Mouse (Mus musculus) MEL (cell line): ENCODE results near the gene Tubb2b. TPM values are rescaled to one million over a fixed set of nuclear protein-coding genes. Genes with fewer than 3 reads are reported as not detected.

Experiments used
- DNase-seq: peaks from one replicate; pipeline ENCODE4 v3.0.0; 2011; ENCODE audit warnings: low read depth, low spot score
- H3K27ac ChIP-seq: 2 replicates; pipeline ENCODE4 v1.5.1; 2012; ENCODE audit warnings: low read depth, mild to moderate bottlenecking, control low read depth, low read length, moderate library complexity; ENCODE audit not compliant: control insufficient read depth
- H3K27me3 ChIP-seq, 2 experiments: fragments of 150-350 bp in 1 of 2; sonication (generic) in 1 of 2; 2 replicates each; pipeline ENCODE4 v1.6.1; 2012; ENCODE audit warnings: low read length in 2 of 2, mild to moderate bottlenecking in 2 of 2, improper control_type of control experiment in 1 of 2, moderate library complexity in 1 of 2; ENCODE audit not compliant: insufficient read depth in 2 of 2, control insufficient read depth in 1 of 2
- H3K36me3 ChIP-seq, 2 experiments: 2 replicates each; pipeline ENCODE4 v1.6.1; 2012 to 2014; ENCODE audit warnings: low read length in 2 of 2, improper control_type of control experiment in 1 of 2, inconsistent platforms in 1 of 2, mild to moderate bottlenecking in 1 of 2; ENCODE audit not compliant: insufficient read depth in 2 of 2, control insufficient read depth in 1 of 2
- H3K4me1 ChIP-seq, 2 experiments: fragments of 150-350 bp in 1 of 2; sonication (generic) in 1 of 2; 2 replicates each; pipeline ENCODE4 v1.6.1; 2012; ENCODE audit warnings: low read length in 2 of 2, improper control_type of control experiment in 1 of 2, mild to moderate bottlenecking in 1 of 2; ENCODE audit not compliant: insufficient read depth in 2 of 2, control insufficient read depth in 1 of 2
- H3K4me3 ChIP-seq, 2 experiments: fragments of 150-350 bp in 1 of 2; sonication (generic) in 1 of 2; 2 replicates each; pipeline ENCODE4 v1.5.1; 2012; ENCODE audit warnings: low read depth in 2 of 2, low read length in 2 of 2, mild to moderate bottlenecking in 2 of 2, moderate library complexity in 2 of 2, control low read depth in 1 of 2, improper control_type of control experiment in 1 of 2; ENCODE audit not compliant: control insufficient read depth in 1 of 2, insufficient read depth in 1 of 2
- H3K79me2 ChIP-seq: 2 replicates; pipeline ENCODE4 v1.6.1; 2012; ENCODE audit warnings: mild to moderate bottlenecking, low read length, moderate library complexity; ENCODE audit not compliant: control insufficient read depth, poor library complexity, insufficient read depth
- H3K9ac ChIP-seq: 2 replicates; pipeline ENCODE4 v1.6.1; 2012; ENCODE audit warnings: low read depth, mild to moderate bottlenecking, control low read depth, low read length, moderate library complexity; ENCODE audit not compliant: control insufficient read depth, poor library complexity, severe bottlenecking
- H3K9me3 ChIP-seq: fragments of 150-350 bp; sonication (generic); replicated peaks from 2 replicates; pipeline ENCODE4 v1.6.1; 2012; ENCODE audit warnings: mild to moderate bottlenecking, low read length, improper control_type of control experiment, moderate library complexity; ENCODE audit not compliant: insufficient read depth
- BHLHE40 ChIP-seq: IDR thresholded peaks from 2 replicates; pipeline ENCODE4 v1.6.1; 2012; ENCODE audit warnings: low read depth, mild to moderate bottlenecking, inconsistent platforms, low read length, improper control_type of control experiment, borderline replicate concordance
- CTCF ChIP-seq, 3 experiments: IDR thresholded peaks in 2 of 3; conservative IDR thresholded peaks in 1 of 3; 2 replicates each; pipeline ENCODE4 v1.5.1; 2011 to 2012; ENCODE audit warnings: low read length in 3 of 3, low read depth in 2 of 3, mild to moderate bottlenecking in 2 of 3, improper control_type of control experiment in 1 of 3, inconsistent platforms in 1 of 3, mixed read lengths in 1 of 3, moderate library complexity in 1 of 3; ENCODE audit not compliant: control insufficient read depth in 1 of 3, insufficient read depth in 1 of 3, poor library complexity in 1 of 3, severe bottlenecking in 1 of 3
- ELF1 ChIP-seq: IDR thresholded peaks from 2 replicates; pipeline ENCODE4 v1.6.1; 2014; ENCODE audit warnings: low read depth, mild to moderate bottlenecking, inconsistent platforms, low read length, improper control_type of control experiment, moderate library complexity
- EP300 ChIP-seq, 2 experiments: IDR thresholded peaks; 2 replicates each; pipeline ENCODE4 v1.6.1; 2011; ENCODE audit warnings: improper control_type of control experiment in 2 of 2, low read length in 2 of 2, low read depth in 1 of 2, mild to moderate bottlenecking in 1 of 2
- ETS1 ChIP-seq: IDR thresholded peaks from 2 replicates; pipeline ENCODE4 v1.6.1; 2012; ENCODE audit warnings: low read depth, mild to moderate bottlenecking, inconsistent platforms, low read length, improper control_type of control experiment, moderate library complexity
- GABPA ChIP-seq: IDR thresholded peaks from 2 replicates; pipeline ENCODE4 v1.6.1; 2012; ENCODE audit warnings: low read depth, mild to moderate bottlenecking, inconsistent platforms, low read length, improper control_type of control experiment, moderate library complexity
- GATA1 ChIP-seq: IDR thresholded peaks from 2 replicates; pipeline ENCODE4 v1.6.1; 2011; ENCODE audit warnings: low read depth, low read length, improper control_type of control experiment
- HCFC1 ChIP-seq: IDR thresholded peaks from 2 replicates; pipeline ENCODE4 v1.6.1; 2012; ENCODE audit warnings: low read depth, mild to moderate bottlenecking, inconsistent platforms, low read length, improper control_type of control experiment, moderate library complexity
- MAFK ChIP-seq: IDR thresholded peaks from 2 replicates; pipeline ENCODE4 v1.6.1; 2011; ENCODE audit warnings: low read depth, mild to moderate bottlenecking, low read length, improper control_type of control experiment, borderline replicate concordance
- MAX ChIP-seq: IDR thresholded peaks from 2 replicates; pipeline ENCODE4 v1.6.1; 2011; ENCODE audit warnings: low read length, improper control_type of control experiment
- MAZ ChIP-seq: IDR thresholded peaks from 2 replicates; pipeline ENCODE4 v1.6.1; 2012; ENCODE audit warnings: low read depth, mild to moderate bottlenecking, inconsistent platforms, low read length, improper control_type of control experiment
- MEF2A ChIP-seq: IDR thresholded peaks from 2 replicates; pipeline ENCODE4 v1.6.1; 2014; ENCODE audit warnings: low read depth, mild to moderate bottlenecking, inconsistent platforms, low read length, improper control_type of control experiment; ENCODE audit not compliant: poor library complexity, insufficient replicate concordance, severe bottlenecking; ENCODE audit errors: extremely low read depth
- MXI1 ChIP-seq: IDR thresholded peaks from 2 replicates; pipeline ENCODE4 v1.6.1; 2011; ENCODE audit warnings: mild to moderate bottlenecking, low read depth, low read length, improper control_type of control experiment
- MYB ChIP-seq: IDR thresholded peaks from 2 replicates; pipeline ENCODE4 v1.6.1; 2011; ENCODE audit warnings: mild to moderate bottlenecking, low read depth, low read length, improper control_type of control experiment
- MYC ChIP-seq: IDR thresholded peaks from 2 replicates; pipeline ENCODE4 v1.6.1; 2011; ENCODE audit warnings: low read depth, mild to moderate bottlenecking, low read length, improper control_type of control experiment, moderate library complexity
- NELFE ChIP-seq: IDR thresholded peaks from 2 replicates; pipeline ENCODE4 v1.6.1; 2011; ENCODE audit warnings: low read depth, low read length, improper control_type of control experiment
- NRF1 ChIP-seq: IDR thresholded peaks from 2 replicates; pipeline ENCODE4 v1.6.1; 2014; ENCODE audit warnings: low read depth, mild to moderate bottlenecking, inconsistent platforms, low read length, improper control_type of control experiment, moderate library complexity; ENCODE audit not compliant: poor library complexity, insufficient read depth, severe bottlenecking
- POLR2A ChIP-seq, 2 experiments: IDR thresholded peaks; 2 replicates each; pipeline ENCODE4 v1.6.1; 2011 to 2012; ENCODE audit warnings: low read length in 2 of 2, mild to moderate bottlenecking in 2 of 2, control low read depth in 1 of 2, improper control_type of control experiment in 1 of 2, low read depth in 1 of 2, moderate library complexity in 1 of 2; ENCODE audit not compliant: control insufficient read depth in 1 of 2, insufficient read depth in 1 of 2, poor library complexity in 1 of 2
- RCOR1 ChIP-seq: IDR thresholded peaks from 2 replicates; pipeline ENCODE4 v1.6.1; 2012; ENCODE audit warnings: low read depth, mild to moderate bottlenecking, inconsistent platforms, low read length, improper control_type of control experiment
- SIN3A ChIP-seq: IDR thresholded peaks from 2 replicates; pipeline ENCODE4 v1.6.1; 2012; ENCODE audit warnings: low read length, improper control_type of control experiment, inconsistent platforms
- TAL1 ChIP-seq: IDR thresholded peaks from 2 replicates; pipeline ENCODE4 v1.6.1; 2012; ENCODE audit warnings: mild to moderate bottlenecking, inconsistent platforms, low read length, moderate library complexity, mixed read lengths
- TBP ChIP-seq: IDR thresholded peaks from 2 replicates; pipeline ENCODE4 v1.8.0; 2011; ENCODE audit warnings: low read depth, low read length, improper control_type of control experiment
- TCF12 ChIP-seq: IDR thresholded peaks from 2 replicates; pipeline ENCODE4 v1.6.1; 2014; ENCODE audit warnings: low read depth, mild to moderate bottlenecking, inconsistent platforms, low read length, improper control_type of control experiment, moderate library complexity
- USF1 ChIP-seq: IDR thresholded peaks from 2 replicates; pipeline ENCODE4 v1.6.1; 2014; ENCODE audit warnings: low read depth, mild to moderate bottlenecking, inconsistent platforms, low read length, improper control_type of control experiment, moderate library complexity
- ZC3H11A ChIP-seq: IDR thresholded peaks from 2 replicates; pipeline ENCODE4 v1.6.1; 2012; ENCODE audit warnings: low read depth, mild to moderate bottlenecking, inconsistent platforms, low read length, improper control_type of control experiment
- ZMIZ1 ChIP-seq: IDR thresholded peaks from 2 replicates; pipeline ENCODE4 v1.6.1; 2012; ENCODE audit warnings: low read depth, mild to moderate bottlenecking, inconsistent platforms, low read length, improper control_type of control experiment, moderate library complexity
- ZNF384 ChIP-seq: IDR thresholded peaks from 2 replicates; pipeline ENCODE4 v1.6.1; 2012; ENCODE audit warnings: low read depth, mild to moderate bottlenecking, inconsistent platforms, low read length, improper control_type of control experiment
- polyA plus RNA-seq, 2 experiments: library from polyadenylated mRNA; stranded (reverse) in 1 of 2; unstranded in 1 of 2; fragments of >175 nt in 1 of 2; fragments of >200 nt in 1 of 2; gene quantifications; 2 replicates each; pipeline versions ENCODE4 v1.2.1 to v1.2.4; 2012; ENCODE audit warnings: low replicate concordance in 2 of 2, low read depth in 1 of 2; ENCODE audit not compliant: insufficient read length in 2 of 2, insufficient read depth in 1 of 2, missing spikeins in 1 of 2
- total RNA-seq: library from RNA; depleted of rRNA; stranded (reverse); fragments of 300-350 nt; gene quantifications from 2 replicates; pipeline ENCODE4 v1.2.3, GENCODE M21; 2012

Tubb2b gene
- total and polyA plus RNA-seq, 3 experiments, result 1.4 to 10.6 TPM; not detected in 1

- Histone ChIP-seq H3K27ac (peak overlapping the region; percentile 66), H3K27me3 (no peaks in the 10 kb centered on the region), H3K9me3 (no peaks in the 10 kb centered on the region), H3K36me3 (peaks cover 0 to 13% of the 10 kb centered on the region in 2 experiments; a peak in 2 of 4 replicates), H3K4me3 (peak overlapping the region in 1 of 2 experiments; percentile 11; a peak in 1 of 4 replicates), H3K79me2 (no peaks in the 10 kb centered on the region), H3K9ac (peak overlapping the region; percentile 58), H3K4me1 (peaks cover 9% of the 10 kb centered on the region in 2 experiments)
- TF ChIP-seq TCF12 (peak; percentile 95), NRF1 (no peak), TAL1 (peak; percentile 77), TBP (peak; percentile 33; the same call in 1 of the 2 replicates), MYB (no peak), GATA1 (peak; percentile 95), GABPA (no peak), ZNF384 (peak; percentile 80), EP300 (IDR thresholded peaks at IDR 0.05; ENCODE audit: low read depth in 1 of 2, low read length in 2 of 2) (peak; percentile 91 to 93), MEF2A (no peak), HCFC1 (0 out of 2 replicates have a peak, but pooled peaks have one; percentile 31), MAFK (no peak), ZC3H11A (no peak), ZMIZ1 (no peak), BHLHE40 (peak; percentile 70; the same call in 1 of the 2 replicates), MXI1 (peak; percentile 77), CTCF (IDR thresholded peaks at IDR 0.05 in 2 of 3, conservative IDR thresholded peaks at IDR 0.05 in 1 of 3; ENCODE audit: control insufficient read depth in 1 of 3, insufficient read depth in 1 of 3, low read depth in 2 of 3, low read length in 3 of 3, poor library complexity in 1 of 3, severe bottlenecking in 1 of 3) (no peak), SIN3A (peak; percentile 90), ETS1 (peak; percentile 88), MAZ (no peak), POLR2A (IDR thresholded peaks at IDR 0.05; ENCODE audit: control insufficient read depth in 1 of 2, insufficient read depth in 1 of 2, low read depth in 1 of 2, low read length in 2 of 2, poor library complexity in 1 of 2) (no peak), RCOR1 (peak; percentile 75), ELF1 (no peak), USF1 (no peak; the same call in 1 of the 2 replicates), NELFE (no peak), MYC (peak; percentile 84; the same call in 1 of the 2 replicates), MAX (peak; percentile 90)
- peak; percentile 83 for DNase-seq
Measured at GRCm38 (mm10) chr13:34101908-34102307, 28.4 kb downstream of the Tubb2b start.
